Mouse (Mus musculus) adrenal gland, adult 2 months (tissue): ENCODE results near the gene Dusp10. TPM values are rescaled to one million over a fixed set of nuclear protein-coding genes. Genes with fewer than 3 reads are reported as not detected.

Experiments
- DNase-seq: peaks from one replicate; pipeline ENCODE4 v3.0.0; 2021
- polyA plus RNA-seq: library from polyadenylated mRNA; depleted of rRNA; stranded (reverse); fragments of >200 nt; gene quantifications from 2 replicates; pipeline ENCODE4 v1.2.3, GENCODE M21; 2012
- total RNA-seq, 2 experiments: library from RNA; stranded (reverse); gene quantifications; 2 replicates each; pipeline ENCODE4 v1.2.3; 2021

Dusp10 gene
- total and polyA plus RNA-seq, 3 experiments, result 15.8 to 24.2 (median 17.8) TPM

DNA sequence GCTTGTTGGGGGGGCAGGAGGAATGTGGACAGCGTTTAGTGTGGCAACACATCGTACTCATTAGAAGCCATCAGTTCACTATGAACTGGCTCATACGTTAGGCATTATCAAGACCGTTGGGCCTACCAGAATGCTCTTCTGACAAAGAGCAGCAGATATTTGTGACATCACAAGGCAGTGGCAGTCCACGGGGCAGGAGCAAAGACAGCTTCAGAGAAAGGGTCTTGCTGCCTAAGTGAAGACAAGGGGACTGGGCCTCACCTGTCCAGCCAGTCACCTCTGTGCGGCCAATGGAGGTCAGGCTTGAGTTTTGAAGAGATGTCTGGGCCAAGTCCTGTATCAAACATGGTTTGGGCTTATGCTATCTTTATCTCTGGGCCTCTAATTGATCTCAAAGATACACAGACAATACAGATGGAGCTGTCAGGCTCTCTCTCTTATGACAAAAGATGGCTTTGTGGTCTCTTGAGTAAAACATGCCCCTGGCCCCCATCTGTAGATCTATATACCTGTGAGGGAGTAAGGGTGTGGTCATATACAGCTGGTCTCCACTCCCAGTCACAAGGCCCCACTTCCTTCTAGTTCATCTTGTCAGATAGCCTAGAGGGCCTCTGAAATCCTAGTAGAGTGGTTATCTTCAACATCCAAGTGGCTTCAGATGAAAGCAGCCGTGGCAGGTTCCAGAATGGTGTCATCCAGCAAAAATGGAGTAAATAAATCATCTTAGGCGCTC lies 17.1 kb downstream of the Dusp10 start:
- no peak for DNase-seq

DNA sequence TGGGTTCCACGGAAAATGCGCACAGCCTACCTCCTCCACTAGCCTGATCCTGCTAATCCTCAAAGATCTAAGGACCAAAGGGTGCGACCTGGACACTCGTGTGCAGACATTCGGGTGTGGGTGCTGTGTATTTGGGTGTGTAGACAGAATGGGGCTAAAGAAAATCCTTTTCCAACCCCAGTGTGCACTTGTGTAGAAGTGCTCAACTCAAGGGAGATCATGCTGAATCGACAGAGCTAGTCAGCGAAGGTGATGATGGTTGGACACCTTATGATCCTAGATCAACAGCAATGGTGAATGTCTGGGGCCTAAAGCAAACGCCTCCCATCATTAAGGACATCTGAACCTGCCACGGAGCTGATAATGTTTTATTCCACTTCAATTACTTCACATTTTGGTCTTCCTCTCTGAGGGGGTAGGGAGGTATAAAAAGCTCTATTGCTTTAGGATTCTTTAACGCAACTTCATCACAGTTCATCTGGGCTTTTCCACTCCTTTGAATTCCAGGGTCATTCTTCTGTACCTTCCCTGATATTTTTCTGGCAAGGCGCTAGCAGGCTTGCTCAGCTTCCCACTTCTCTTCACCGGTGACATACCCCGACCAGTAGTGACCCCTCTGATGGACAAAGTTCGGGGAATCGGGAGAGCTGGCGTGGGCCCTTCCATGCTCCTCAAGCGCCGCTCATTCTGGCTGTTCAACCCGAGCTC lies 19.7 kb downstream of the Dusp10 start:
- no peak for DNase-seq

DNA sequence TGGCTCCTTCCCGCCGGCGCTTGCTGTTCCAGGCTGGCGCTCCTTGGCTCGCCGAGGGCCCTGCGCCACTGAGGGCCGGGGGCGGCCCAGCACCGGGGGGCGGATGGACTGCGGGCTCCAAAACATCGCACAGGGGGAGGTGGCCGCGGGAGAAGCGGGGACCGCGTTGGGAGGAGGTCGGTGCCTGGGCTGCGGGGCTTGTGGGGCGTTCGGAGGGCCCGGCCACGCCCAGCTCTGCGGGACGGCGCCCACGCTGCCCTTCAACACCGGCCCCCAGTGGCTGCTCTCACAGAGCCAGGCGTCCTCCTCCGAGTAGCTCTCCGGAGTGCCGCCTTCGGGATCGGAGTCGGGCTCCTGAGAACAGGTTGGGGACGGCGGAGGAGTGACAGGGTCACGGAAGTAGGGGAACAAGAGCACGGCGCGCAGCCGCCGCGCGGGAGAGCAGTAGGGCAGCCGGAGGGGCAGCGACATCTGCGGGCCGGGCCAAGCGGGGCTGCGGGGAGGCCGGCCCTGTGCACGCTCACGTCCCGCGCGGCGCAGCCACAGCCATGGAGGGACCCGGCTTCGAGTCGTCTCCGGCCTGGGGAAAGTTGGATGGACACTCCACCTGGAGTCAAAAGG lies 20.4 kb downstream of the Dusp10 start:
- peak; percentile 89 for DNase-seq

DNA sequence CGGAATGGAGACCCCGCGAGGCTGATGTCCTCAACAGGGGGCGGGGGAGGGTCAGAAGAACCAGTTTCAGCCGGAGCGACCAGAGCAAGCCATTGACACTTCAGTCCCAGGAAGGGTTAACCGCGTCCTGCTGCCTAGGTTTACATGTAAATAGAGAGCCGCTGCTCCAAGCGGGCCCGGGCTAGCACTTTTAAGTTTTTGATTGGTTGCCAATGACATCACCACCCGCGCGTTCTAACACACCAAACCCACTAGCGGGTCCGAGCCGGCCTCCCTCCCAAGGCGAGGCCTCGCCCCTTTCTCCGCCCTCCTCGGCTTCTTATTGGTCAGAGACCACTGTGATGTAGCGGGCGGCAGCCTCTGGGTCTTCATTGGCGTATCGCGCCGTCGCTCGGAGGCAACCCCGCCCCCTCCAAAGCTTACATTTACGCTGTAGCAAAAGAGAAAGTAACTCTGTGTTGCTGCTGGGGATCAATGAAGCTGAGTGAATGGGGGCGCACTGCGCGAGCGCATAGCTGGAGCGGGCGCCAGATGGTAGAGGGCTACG lies 21.0 kb downstream of the Dusp10 start, which contains the start of gene 1700056E22Rik:
Gene 1700056E22Rik (minus strand): TSS at position 291 of the 547 bp plus-strand sequence.
- peak; percentile 100 for DNase-seq

DNA sequence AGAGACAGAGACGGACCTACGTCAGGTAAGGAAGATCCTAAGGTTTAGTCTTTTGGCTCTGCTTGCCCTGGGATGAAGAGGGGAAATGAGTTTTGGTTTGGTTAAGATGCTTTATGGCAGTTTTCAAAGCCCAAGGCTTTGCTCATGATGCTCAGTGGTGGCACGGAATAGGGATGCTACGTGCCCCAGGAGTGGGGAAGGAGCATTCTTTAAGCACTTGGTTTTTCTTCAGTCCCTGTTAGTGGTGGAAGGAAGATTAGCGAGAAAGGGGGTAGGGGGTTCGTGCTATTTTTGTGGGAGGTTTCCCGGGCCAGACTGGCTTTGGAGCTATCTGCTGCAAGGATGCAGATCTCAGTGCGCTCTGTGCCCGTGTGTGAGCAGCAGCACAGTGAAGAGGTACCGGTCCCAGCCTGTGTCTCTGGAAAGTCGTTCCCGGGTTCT lies 21.7 kb downstream of the Dusp10 start:
- DNase-seq, result peak; percentile 68

DNA sequence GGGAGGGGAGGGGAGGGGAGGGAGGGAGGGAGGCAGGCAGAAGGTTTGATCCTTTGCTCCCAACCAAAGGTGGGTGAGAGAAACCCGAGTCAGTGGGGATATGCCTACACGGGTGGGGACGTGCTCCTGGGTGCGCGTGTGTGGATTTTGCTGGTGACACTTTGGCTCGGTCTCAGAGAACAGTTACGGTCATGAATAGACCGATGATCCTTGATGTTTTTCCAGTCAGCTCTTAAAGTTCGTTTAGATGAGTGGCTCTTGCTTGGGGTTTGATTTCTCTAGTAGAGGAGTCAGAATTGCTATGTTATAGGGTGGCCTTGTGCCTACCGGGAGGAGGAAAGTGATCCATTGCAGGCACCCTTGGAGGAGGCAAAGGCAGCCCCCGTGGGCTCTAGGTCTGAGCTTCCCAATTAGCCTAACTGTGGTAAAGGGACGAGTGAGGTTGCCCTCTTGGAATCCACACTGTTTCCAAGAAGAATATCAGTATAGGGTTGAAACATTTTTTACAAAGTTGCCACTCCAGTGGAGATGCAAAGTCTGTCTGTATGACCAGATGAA lies 22.3 kb downstream of the Dusp10 start:
- DNase-seq, result peak; percentile 46

DNA sequence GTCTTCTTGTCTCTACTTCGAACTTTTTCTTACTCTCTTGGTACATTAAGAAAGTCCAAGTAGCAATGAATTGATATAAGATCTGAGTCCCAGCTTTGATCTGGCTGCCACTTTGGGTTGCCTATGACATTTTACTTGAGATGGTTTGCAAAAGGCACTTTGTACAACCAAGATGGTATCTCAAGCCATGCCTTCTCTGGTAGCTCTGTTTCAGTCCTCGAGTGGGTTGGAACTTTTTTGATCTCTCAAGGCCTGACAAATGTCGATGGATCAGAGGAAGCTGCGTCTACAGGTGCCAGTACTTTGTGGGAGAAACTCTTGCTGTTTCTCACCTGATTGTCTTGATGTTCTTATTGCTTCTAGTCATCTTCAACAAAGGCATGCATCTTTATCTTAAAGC lies 24.7 kb downstream of the Dusp10 start:
- no peak for DNase-seq

DNA sequence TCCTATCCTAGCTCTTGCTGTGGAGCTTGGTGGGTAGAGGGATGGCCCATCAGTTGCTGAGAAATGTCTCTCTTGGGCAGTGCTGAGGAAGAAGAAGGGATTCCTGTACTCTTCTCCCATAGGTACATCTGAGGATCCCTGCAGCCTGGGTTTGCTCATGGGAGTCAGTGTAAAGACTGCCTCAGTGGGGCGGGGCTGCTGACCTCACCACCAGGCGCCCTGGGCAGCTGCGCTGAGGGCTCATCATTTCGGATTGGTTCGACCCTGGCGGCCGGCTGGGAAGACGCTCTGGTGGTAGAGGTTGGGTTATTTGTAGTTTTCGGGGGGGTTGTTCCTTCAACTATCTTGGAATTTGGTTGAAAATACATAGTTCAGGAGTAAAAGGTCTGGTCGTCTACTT lies 26.2 kb downstream of the Dusp10 start:
- no peak for DNase-seq

DNA sequence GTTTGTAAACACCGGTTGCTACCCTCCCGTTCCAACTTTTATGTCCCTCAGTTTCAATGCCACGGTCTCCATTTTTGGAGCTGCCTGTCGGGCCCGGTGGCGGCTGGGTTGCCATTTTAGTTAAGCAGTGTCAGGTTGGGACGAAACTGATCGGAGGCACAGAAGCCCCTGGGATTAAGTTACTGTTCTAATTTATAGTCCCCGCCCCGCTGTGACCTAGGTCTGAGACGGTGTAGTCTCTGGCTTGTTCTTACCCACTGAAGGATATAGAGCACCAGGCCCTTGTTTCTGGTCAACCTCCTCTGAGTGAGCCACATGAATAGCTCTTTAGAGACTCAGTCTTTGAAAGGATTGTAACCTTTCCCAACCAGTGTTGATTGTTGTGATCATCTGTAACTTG lies 27.1 kb downstream of the Dusp10 start:
- DNase-seq, result peak; percentile 12

DNA sequence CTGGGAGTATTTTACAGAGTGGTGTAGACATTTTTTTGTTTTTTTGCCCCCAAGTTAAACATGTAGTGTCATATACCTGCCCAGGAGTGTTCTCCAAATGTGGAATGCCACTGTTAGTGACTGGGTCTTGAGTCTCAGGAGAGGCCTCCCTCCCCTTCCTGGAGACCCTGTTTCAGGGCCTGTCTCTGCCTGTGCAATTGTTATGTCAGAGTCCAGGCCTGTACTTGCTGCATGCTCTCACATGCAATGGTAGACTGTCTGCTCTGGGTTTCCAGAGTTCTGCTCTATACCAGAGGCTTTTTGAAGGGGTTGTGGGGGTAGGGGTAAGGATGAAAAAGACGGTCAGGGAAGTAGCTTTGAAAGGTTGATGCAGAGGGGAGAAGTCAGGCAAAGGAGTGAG lies 27.8 kb downstream of the Dusp10 start:
- DNase-seq, result no peak

DNA sequence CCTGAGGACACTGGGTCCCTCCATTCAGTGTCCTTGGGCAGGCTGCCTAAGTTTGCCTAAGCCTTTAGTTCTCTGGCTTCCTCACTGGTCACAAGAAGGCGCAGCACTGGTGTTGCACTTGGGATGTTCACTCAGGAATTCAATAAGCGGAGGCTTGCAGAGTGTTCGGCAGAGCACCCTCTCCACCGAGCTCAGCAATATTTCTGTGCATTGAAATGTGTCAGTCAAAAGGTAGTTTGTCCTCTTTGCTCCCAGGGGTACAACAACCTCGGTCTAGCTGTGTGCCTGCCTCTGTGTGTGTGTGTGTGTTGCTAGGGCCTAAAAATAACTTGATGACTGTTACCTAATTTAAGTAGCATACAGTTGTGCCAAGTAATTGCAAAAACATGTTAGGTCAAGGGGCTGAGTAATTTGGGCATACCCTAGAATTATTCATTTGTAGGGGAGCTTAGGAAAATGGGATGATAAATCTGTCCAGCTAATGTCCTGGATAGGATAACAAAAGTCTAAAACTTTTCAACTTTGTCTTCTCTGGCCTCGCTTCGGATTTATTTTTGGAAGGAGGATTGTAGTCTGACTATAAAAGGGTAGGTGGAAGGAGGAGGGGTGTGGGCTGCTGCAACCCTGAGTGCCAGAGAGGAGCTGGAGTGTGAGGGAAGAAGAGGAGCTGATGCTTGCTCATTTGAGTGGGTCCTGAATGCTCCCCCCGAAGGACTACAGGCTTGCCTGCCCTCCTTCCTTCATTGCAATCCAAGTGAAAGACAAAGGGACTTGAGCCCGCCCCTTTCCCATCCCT lies 28.9 kb downstream of the Dusp10 start:
- DNase-seq, result peak; percentile 87

DNA sequence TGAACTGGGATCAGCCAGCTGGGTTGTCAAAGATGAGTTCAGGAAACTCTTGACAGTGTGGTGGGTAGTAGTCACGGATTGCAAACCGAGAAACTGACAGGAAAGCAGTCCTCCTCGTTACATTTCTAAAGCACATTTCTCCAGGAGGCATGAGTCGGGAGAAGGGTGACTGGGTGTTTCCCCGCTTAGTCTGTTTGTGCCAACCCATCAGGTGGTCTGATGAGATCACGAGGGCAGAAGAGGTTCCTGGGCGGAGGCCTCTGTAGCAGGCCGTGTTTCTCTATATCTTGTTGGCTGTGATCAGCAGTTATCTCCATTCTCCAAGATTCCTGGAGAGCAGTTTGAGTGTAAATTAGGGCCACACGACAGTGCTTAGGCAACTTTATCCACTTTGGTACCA lies 29.6 kb downstream of the Dusp10 start:
- no peak for DNase-seq

DNA sequence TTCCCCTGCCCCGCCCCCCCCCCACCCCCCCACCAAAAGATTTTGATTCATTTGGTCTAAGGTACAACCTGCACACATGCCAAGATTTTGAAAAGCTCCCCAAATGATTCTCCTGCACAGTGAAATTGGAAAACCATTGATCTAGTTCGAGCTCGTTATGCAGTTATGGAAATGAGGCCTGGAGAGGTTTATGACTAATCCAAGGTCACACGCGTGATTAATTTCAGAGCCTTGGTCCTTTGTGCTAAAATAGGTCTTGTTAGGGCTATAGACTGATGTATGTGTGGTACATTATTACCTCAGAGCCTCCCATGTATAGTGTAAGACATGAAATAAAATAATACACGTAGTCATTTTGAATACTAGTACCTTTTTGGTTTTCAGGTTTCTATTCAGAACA lies 30.3 kb downstream of the Dusp10 start:
- peak; percentile 27 for DNase-seq

DNA sequence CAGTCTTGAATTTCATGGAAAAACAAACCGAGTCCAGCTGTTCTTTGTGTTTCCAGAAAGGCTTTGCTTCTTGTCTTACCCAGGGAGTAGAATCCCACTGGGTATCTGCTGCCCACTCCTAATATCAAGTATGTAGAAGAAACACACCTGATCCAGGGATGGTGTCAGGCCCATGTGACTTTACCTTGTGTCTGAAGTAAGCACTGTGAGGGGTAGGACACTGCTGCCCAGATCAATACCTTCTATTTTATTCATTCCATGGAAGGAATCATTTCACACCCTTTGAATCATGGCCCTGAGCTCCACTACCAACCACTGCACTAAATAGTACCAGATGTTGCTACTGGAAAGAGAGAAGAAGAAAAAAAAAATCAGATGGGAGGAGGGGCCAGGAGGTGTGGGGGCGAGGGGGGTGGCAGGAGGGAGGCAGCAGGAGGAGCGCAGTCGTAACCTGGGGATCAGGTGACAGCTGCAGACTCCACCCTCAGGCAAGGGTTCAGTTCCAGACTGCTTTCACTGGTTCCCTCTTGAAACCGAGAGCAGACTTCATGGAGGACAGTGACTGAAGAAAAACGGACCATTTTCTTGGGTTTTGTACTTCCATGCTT lies 33.1 kb downstream of the Dusp10 start:
- no peak for DNase-seq

DNA sequence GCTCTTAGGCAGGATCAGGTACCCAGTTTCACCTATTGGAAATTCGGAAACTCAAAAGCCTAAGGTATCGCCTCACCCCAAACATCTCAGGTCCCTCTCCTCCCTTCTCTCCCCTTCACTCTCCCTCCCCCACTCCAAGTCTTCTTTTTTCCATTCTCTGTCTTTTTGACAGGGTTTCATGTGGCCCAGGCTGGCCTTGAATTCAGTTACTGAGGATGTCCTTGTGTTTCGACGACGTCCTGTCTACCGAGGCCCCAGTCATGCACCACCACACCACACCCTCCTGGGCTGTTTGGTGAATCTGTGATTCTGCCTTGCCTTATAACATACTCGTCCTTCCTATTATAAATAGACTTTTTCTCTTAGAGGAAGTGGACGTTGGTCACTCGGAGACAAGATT lies 34.7 kb downstream of the Dusp10 start:
- DNase-seq, result no peak

DNA sequence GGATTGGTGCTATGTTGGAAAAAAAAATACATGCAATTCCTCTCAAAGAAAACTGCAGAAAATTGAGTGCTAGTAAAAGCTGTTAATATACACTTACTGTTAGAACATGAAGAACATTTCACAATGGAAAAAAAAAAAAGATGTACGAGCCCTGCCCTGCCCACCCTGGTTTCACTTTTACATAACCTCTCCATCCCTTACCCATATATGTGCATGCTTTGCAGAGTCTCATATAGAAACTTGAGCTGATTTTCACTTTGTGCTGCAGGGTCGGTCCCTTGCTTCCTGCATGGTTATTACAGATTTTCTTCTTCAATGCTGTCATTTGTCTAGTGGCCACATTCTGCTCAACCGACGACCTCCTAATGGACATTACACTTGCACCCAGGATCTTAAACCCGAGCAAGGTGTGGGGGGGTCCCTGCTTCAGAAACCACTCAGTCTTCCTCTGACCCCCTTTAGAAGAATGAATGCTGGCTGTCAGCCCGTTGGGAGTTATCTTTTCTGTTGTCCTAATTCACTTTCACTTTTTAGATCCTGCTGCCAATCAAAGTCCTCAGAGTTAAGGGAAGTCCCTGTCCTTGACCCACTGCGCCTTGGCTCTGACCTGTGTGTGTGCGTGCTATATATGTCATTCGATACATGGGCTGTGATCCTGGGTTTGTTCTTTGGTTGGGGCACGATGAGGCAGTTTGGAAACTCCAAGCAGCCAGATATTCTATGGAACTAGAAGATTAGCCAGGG lies 35.7 kb downstream of the Dusp10 start:
- DNase-seq, result no peak

DNA sequence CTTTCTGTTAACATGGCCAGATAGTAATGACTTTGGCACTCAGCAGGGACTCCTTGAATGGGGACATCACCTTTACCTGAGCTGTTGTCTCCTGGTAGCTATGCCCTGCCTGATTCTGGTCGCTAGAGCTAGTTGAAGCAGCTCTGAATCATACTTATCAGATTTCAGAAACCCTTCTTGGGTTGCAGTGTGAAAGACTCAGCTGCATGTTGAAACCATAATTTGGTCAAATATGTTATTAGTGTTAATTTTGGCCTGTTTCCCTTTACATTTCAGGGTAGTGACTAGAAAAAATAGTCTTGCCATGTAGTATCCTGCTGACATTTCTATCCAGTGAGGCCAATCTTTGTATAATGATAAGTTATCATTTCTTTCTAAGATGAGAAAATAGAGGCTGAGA lies 38.2 kb downstream of the Dusp10 start:
- no peak for DNase-seq

DNA sequence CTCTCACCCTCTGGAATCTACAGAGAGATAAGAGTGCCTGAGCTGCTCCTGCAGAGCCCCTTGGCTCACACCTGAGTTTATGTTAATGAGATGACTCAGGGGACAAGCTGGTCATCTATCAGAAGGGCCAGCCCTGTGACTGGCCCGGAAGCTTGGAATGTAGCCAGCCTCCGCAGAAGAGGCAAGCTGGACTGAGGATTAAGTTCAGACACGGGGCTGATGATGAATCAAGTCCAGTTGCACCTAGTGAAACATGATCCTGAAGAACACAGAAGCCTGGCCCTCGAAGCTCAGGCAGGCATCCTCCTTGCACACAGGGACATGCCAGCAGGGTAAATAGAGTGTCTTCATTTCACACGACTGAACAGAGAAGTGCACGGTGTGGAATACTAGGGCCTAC lies 38.7 kb downstream of the Dusp10 start:
- DNase-seq, result peak; percentile 85

DNA sequence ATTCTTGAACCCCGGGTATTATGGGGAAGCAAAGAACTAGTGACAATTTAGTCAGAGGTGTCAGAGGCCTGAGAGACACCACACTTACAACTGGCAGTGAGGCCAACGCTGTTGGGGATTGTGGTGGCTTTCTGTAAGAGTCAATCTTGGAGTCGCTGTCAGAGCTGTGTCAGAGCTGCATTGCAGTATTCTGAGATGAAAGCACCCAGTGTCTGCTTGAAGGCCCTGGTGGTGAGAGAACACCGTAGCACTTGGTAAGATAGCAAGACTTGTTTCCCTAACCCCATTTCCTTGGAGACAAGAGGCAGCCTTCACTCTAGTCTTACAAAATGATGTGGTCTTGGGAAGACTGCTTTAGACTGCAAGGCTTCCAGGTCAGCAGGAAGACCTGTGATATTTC lies 39.2 kb downstream of the Dusp10 start:
- no peak for DNase-seq

DNA sequence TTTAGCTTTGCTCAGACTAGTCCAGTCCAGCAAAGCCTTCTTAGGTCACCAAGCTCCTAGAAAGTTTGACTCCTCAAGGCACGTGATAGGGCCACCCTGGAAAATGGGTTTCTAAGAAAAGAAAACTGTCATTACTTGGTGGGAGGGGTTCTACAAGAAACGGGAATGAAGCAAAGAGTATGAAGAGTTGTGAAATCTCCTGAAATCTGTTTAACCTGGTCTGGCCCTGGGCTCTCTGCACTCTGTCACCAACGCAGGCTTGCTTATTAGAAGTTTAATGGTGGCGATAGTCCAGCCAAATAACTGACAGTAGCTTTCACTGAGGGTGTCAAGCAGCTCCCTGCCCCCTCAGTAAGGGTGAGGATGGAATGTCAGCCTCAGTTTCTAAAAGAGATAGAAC lies 40.0 kb downstream of the Dusp10 start:
- DNase-seq, result no peak

DNA sequence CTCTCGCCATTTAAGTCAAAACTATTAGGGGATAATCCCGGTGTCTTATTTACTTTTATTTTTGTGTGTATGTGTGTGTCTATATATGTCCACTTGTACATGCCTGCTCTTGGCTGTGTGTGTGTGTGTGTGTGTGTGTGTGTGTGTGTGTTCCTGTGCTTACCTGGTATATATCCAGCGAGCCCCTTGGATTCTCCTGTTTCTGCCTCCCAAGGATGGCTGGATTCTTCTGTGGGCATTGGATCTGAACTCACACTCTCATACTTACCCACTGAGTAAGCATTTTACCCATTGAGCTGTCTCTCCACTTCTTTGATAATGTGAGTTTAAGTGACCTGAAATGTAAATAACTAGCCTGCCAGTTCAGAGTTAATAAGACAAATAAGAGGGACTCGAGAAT lies 40.6 kb downstream of the Dusp10 start:
- no peak for DNase-seq
